Mouse (Mus musculus): ENCODE measurements around the gene Terf2ip.

GRCm38 (mm10) chr8:112054456-112054855 lies 43.3 kb downstream of the Terf2ip start:
- TF ChIP-seq CTCF (IDR thresholded peaks at IDR 0.05; ENCODE audit: insufficient read depth, low read depth, low read length) (no peak), POLR2A (IDR thresholded peaks at IDR 0.05; ENCODE audit: insufficient read depth, low read depth, low read length) (no peak)
